Mouse (Mus musculus) kidney, adult 10 weeks (tissue): ENCODE results near the gene Reln. TPM values are rescaled to one million over a fixed set of nuclear protein-coding genes. Genes with fewer than 3 reads are reported as not detected.

Source experiments
- polyA plus RNA-seq: library from polyadenylated mRNA; stranded (reverse); fragments of 350-450 nt; fragmentation: Illumina TruSeq; extraction: RNeasy Lipid Tissue Mini Kit (QIAGEN cat#74804); gene quantifications from one replicate; pipeline ENCODE4 v1.2.3, GENCODE M21; 2014; ENCODE audit warnings: low read depth, low replicate concordance

Gene Reln
- 8.2 TPM for polyA plus RNA-seq

DNA sequence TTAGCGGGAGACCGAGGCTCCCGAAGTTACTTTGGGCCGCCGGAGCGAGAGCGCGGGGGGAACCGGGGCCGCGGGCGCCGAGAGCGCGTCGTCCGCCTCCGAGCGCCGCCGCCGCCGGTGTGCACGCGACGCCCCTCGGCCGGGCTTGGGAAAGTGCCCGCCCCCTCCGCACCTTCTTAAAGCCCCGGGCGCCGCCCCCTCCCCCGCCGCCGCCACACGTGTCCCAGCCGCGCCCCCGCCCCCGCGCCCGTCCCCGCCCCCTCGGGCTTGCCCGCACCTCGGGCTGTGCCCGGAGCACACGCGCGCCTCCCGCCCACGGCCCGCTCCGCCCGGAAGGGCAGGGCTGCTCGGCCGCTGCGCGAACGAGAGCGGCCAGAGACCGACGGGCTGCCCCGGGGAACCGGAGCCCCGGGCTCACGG is at the start of gene Reln:
Gene Reln, minus strand, starts transcription at position 147 of the 420 bp plus-strand sequence.

GRCm38 (mm10) chr5:21865346-21866107 is 479.0 kb downstream of the Reln start, which contains the start of gene Slc26a5:
TSS of gene Slc26a5 (minus strand) at chr5:21865604.

Other genes starting within 250 kb of the Reln start
- gene Orc5, start 205.7 kb upstream of the Reln start, polyA plus RNA-seq, result 55.7 TPM